Mouse (Mus musculus): ENCODE results near the gene Vmn2r34.
"Not testable (repeated sequence)": the region's sequence is repeated elsewhere in the genome, so short reads cannot be mapped to it uniquely, and the experiment has no call there.

Vmn2r34 gene

GRCm38 (mm10) chr7:7689413-7689812, at the start of gene Vmn2r34:
Gene Vmn2r34, minus strand, starts transcription at chr7:7689513.
- DNase-seq (ENCODE audit: low spot score in 2 of 2), result not testable (repeated sequence)

- DNase-seq (ENCODE audit: low spot score in 2 of 2), result not testable (repeated sequence)
Measured at GRCm38 (mm10) chr7:7674032-7674431, 15.3 kb downstream of the Vmn2r34 start.

All from right cerebral cortex, adult 2 months (tissue).